Mouse (Mus musculus): ENCODE results near the gene Rnf220.

Rnf220 gene

GRCm38 (mm10) chr4:117373324-117374077, 123.4 kb downstream of the Rnf220 start:
- DNase-seq = no peak

DNA sequence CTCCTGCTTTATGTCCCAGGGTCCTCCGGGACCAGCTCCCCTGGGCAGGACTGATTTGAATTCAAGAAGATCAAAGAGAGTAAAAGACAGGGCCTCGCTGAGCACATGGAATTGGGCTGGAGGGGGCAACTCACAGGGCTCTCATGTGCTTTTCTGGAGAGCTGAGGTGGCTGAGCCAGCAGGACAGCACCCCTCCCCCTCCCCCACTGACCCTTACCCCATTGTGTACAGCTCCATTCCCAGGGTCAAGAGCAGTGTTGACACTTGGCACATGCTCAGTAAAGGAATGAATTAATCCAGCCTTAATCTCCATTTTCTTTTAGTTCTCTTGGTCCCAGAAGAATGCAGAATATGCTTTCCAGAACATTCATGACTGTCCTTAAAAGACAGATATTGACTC, 125.0 kb downstream of the Rnf220 start:
- DNase-seq = no peak

DNA sequence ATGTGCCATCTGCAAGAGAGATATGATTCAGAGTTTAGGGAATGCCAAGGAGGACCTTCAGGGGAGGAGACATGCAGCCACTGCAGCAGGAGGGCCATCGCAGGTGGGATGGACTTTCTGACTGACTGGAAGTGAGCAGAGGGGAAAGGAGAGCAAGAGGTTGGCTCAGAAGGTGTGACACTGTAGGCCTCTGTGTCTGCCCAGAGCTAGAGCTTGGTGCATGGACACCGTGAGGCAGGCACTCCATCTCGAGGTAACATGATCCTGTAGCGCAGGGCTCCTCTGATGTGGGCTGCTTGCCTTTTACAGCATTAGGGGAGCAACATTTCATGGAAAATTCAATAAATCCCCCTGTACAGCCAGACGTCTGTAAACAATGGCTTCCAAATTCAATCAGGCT, 126.5 kb downstream of the Rnf220 start:
- DNase-seq = no peak

DNA sequence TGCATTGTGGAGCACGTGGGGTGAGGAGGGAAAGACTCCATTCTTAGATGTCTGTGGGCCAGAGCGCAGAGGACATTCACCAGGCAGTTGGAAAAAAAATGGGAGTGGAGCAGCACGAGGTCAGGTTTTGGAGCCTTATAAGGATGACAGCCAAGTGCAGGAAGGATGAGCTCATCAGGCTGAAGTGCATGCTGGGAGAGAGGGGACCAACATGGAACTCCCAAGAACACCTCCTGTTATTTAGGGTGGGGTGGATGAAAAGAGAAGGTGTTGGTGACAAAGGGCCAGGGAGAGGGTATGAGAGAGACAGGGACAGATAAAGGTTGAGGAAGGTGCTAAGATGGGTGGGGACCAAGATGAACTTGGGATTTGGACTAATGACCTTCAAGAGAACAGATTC, 127.3 kb downstream of the Rnf220 start:
- DNase-seq = no peak

GRCm38 (mm10) chr4:117367365-117367764, 129.5 kb downstream of the Rnf220 start:
- DNase-seq = no peak

DNA sequence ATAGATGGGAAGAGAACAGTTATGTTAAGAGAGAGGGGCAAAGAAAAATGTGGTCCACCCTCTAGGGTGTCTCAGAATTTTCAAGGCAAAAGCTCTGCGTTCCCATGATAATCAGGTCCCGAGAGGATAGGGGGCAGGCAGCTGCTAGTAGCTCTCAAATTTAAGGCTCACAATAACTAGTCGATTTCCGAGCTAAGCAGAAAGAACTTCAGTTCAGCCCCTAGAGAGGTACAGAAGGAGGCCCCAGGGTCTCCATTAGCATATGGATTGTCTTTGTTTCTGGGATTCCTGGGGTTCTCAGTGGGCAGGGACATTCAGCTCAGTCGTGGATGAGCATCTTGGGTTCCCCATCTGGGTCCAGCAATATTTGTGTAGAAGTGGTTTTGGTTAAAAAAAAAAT, 134.8 kb downstream of the Rnf220 start:
- no peak for DNase-seq

DNA sequence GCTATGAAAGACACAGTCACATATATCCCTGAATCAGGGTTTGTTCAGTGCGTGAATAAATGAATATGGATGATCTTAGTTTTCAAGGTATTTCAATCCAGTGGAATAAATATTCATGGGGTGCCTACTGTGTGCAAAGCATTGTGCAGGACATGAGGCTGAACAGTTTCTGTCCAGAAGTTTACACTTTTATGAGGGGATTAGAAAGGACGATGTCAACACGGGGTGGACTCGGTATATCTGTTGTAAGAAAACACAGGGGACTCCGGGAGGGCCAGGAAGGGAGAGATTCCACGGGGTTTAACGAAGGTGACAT, 135.3 kb downstream of the Rnf220 start:
- DNase-seq = no peak

DNA sequence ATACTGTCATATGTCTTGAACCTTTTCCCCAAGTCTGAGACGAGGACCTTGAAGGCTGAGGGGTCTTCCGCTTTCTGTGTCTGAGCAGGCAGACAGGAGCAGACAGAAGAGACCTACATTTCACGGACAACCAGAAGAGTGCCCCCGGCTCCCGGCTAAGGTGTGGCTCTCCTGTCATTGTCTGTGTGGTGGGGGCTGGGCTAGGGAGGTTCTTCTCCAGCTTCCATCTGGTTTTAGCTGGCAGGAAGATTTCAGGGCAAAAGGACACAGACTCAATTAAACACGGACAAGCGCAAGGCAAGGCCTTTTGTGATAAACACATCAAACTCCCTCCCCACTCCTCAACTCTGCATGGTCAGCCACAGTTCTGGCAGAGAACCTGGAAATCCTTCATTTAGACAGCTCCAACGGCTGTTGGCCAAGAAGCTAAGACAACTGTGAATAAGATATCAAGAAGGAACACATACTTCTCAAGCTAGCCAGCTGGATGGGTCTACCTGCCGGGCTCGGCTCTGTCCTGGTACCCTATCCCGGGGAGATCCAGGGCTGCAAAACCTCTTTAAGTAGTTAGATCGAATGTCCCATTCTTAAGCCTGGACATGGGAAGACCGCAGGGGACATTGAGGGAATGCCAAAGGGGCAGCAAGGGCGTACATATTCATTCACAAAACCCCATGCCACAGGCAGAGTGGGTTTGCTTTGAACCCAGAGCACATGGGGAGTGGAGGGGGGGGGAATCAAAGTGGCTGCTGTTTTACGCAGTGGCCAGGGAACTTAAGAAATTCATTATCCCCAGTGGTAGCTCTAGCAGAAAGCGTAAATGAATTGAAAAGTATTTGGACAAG, 135.9 kb downstream of the Rnf220 start:
- DNase-seq = no peak

DNA sequence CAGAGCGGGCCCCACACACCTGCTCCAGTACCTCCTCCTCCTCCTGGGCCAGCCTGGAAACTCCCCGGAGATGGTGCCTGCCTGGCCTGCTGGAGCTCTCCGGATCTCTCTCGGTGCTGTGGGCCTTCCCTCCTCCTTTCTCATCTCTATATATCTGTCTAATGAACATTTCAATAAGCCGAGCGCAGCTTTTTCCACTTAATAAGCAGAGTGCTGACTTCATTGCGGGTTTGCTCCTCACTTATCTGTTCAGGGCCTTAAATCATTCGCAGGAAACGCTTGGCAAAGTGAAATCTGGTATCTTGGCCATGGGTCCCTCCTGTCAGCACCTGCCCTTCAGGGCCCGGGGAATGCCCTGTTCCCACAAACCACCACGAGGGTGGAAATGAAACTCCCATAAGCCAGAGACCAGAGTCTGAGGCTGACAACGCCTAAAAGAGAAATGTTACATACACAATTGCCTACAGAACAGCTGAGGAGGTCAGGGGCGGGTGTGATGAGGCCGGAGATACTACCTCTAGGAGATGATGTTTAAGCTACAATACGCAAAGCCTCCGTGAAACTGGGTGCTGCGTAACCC, 137.0 kb downstream of the Rnf220 start:
- DNase-seq = no peak

DNA sequence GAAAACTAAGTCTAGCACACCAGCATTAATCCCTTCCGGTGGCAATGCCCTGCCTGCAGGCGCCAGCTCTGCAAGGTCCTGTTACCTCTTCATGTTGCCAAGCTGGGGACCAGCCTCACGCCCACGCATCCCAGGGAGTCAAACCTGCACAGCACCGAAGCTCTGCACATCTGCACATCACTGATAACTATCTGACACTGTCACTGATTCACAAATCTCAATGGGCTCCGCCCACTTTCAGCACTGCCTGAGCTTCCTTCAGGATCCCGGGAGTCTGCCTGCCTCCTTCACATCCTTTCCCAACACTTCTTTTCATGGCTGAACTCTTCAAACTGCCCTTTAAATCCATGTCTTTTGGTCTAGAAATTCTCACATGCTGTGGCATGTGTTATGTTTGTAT, 138.9 kb downstream of the Rnf220 start:
- DNase-seq = no peak

DNA sequence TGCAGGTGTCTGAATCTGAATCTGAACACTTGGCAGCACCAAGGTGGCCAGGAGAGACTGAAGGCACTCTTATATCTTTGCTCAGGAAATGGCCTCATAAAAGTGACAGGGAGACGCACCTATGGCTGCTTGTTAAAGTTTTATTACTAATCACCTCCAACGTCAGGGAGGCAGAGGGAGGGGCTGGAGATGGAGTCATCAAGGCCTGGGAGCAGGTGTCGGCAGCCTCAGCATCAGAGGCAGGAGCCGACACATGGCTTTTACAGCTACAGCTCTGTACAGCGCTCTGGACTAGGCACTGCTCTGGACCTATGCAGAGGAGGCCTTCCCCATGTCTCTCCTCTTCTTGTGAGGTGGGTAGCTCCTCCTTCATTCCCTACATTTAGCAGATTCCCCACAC, 139.7 kb downstream of the Rnf220 start:
- DNase-seq = no peak

DNA sequence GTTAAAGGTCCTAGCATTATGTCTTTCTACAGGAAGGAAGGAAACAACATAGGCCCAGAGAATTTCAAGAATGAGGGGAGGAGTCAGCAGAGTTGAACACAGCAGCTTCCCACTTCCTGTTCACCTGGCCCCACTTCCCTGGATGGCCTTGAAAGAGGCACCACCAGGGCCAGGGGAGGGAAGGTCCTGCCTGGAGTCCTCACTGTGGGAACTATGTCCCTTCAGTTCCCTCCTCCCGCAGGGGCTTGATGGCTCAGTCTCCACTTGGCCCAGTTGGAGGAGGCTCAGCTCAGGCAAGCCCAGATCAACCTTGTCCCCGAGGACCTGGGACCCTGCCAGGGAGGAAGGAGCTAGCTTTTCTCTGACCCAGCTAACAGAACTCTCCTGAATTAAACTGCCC, 140.6 kb downstream of the Rnf220 start:
- peak in 1 of 2 experiments; percentile 28 for DNase-seq

GRCm38 (mm10) chr4:117354651-117355050, 142.2 kb downstream of the Rnf220 start:
- no peak for DNase-seq

- DNase-seq = no peak
These were observed 143.9 kb downstream of the Rnf220 start for GRCm38 (mm10) chr4:117352957-117353356.

DNA sequence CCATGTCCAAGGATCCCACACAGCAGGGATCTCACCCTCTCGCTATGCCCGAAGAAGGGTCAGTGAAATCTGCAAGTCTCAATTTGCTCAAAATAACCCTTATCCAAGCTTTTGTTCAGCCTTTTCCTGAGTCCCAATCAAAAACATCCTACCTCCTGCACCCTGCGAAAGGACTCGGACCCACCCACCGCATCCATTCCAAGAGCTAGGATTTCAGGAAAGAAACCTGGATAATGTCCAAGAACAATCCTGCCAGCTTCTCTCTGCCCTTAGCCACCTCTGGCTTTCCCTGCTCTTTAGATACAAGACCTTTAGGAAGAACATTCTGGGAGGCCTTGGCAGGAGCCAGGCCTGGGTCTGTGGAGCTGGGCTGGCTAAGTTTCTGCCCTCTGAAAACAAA, 144.8 kb downstream of the Rnf220 start:
- DNase-seq = no peak

DNA sequence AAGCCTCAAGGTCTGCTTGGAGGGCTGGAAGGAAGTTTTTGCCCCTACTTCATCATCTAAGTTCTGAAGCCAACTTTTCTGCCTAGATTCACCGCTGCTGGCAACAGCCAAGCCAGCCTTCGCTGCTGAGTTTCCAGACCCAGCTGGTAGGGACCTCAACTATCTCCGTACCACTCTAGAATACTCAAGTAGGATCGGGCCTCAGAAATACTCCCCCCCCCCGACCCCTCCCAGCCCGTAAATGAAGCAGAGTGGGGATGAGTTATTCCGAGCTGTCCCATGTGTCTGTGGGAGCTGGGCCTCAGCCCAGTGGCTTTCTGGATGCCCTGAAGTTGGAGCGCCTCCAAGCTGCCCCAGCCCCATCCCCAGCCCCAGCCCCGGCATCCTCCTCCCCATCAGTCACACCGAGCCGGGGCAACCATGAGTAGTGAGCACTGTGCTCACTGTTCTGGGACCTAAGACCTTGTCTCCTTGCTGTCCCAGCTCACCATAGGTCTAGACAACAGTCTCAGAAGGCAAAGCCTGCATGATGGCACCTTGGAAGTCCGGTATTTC, 146.6 kb downstream of the Rnf220 start:
- DNase-seq = no peak

DNA sequence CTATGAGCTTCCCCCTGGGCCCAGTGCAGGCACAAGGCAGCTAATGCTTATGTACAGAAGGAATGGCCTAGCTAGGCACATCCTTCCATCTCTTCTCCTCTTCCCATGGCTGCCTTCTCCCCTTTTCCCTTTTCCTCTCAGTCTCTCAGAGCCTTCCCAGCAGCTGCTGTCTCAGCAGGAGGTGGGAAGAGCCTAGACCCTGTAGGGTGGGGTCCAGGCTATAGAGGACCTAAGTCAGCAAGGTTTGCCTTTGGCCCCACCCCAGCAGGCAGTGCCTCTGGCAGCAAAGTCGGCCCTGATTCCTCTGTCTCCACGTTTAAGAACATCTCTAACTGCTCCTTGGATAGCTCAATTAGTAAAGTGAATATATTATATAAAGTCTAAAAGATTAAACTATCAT, 147.5 kb downstream of the Rnf220 start:
- DNase-seq = no peak

- peak in 1 of 2 experiments; percentile 24 for DNase-seq
These were observed 150.8 kb downstream of the Rnf220 start for GRCm38 (mm10) chr4:117346025-117346424.

- DNase-seq = no peak
These were observed 153.5 kb downstream of the Rnf220 start for GRCm38 (mm10) chr4:117343385-117343784.

DNA sequence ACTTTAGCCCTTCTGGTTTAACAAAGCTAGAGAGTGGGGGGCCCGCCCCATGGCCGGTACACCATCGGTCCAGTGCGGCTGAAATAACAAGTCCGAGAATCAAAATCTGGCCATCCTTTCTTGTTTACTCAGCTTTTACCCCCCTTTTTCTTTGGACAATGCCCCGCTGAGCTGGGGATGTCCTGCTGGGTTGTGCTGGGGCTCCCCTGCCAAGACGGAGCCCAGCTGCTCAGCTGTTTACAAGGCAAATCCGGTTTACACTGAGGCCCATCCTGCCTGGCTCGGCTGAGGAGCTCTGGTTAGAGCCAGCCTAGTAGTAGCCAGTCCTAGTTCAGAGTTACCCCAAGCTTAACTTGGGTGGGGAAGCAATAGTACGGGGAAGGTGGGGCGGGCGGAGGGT, 154.1 kb downstream of the Rnf220 start:
- DNase-seq = peak; percentile 9 to 14

- no peak for DNase-seq
These were observed 155.6 kb downstream of the Rnf220 start for GRCm38 (mm10) chr4:117341282-117341681.

DNA sequence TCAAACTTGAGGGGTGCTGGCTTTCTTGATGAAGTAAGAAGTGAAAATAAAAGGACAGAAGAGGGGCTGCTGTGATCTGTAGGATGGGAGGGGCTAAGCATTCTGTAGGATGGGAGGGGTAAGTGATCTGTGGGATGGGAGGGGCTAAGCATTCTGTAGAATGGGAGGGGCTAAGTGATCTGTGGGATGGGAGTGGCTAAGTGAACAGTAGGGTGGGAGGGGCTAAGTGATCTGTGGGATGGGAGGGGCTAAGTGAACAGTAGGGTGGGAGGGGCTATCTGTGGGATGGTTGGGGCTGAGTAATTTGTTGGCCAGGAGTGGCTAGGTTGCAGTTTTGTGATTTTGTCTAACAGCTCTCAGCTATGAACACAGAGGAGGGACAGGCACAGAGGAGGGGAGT, 157.1 kb downstream of the Rnf220 start:
- no peak for DNase-seq

DNA sequence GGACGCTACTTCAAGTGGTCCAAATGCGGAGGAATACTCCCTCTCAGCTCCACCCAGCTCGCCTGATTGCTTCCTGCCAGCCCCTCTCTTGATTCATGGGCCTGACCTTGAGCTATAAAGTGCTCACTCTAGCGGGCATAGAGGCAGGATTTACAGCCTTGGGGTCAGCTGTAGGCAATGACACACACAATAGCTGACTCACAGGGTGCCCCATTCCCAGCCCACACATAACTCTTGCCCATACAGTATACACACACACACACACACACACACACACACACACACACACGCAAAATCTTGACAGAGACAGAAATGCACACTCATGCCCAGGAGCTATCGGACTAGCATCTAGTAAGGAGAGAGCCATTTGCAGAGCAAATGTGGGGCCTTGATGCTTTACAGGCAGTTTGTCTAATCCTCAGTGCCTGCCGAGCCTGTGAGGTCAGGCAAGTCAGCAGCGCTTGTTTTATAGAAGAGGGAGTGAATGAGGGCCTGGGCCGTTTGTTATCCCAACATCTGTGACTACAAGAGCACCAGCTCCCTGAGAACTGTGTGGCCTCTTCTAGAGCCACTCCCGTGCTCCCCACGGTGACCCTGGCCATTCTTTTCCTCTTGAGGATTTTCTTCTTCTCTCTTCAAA, 165.9 kb downstream of the Rnf220 start:
- no peak for DNase-seq

All from cerebellum, postnatal 25 days (tissue).